Mouse (Mus musculus): ENCODE measurements around the gene Slc31a2. TPM values are rescaled to one million over a fixed set of nuclear protein-coding genes. Genes with fewer than 3 reads are reported as not detected.

Slc31a2 gene
- polyA plus RNA-seq, 1 experiment from 2014 or later: 10.9 TPM

GRCm38 (mm10) chr4:62318294-62318693 lies 55.9 kb downstream of the Slc31a2 start:
- Histone ChIP-seq H3K27ac (ENCODE audit: low read depth, low read length) (no peak overlapping the region), H3K4me3 (ENCODE audit: low read depth, low read length) (no peak overlapping the region), H3K4me2 (ENCODE audit: low read depth, low read length) (no peak overlapping the region), H3K36me3 (ENCODE audit: control insufficient read depth, insufficient read depth, low read length) (peaks cover 39% of the 10 kb centered on the region), H3K4me1 (ENCODE audit: control insufficient read depth, insufficient read depth, low read length) (no peaks in the 10 kb centered on the region), H3K27me3 (ENCODE audit: control insufficient read depth, insufficient read depth, low read length) (no peaks in the 10 kb centered on the region), H3K9ac (replicated peaks; ENCODE audit: low read depth, low read length) (no peak overlapping the region), H3K9me3 (ENCODE audit: control insufficient read depth, low read length) (no peaks in the 10 kb centered on the region)
- no peak for ATAC-seq (ENCODE audit: low read depth)
- 79% methylated on average over 1 of the region's 1 CpGs for WGBS

DNA sequence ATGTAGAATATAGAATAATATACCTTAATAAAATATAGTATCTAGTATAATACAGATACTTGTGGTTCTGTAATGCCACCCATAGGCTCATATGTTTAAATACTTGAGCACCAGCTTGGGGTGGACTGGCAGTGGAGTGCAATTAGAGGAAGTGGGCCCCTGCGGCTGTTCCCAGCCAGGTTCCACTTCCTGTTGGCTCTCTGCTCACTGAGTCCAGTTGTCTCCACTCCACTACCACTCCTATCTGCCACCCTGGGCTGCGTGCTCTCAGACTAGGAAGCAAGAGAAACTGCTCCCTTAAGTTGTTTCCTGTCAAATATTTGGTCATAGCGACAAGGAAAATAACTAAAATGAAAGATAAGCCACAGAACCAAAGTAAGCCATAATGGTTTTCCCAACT lies 60.3 kb downstream of the Slc31a2 start:
- Histone ChIP-seq H3K4me1 (ENCODE audit: control insufficient read depth, insufficient read depth, low read length) (no peaks in the 10 kb centered on the region), H3K4me2 (ENCODE audit: low read depth, low read length) (no peak overlapping the region), H3K9ac (replicated peaks; ENCODE audit: low read depth, low read length) (no peak overlapping the region), H3K4me3 (ENCODE audit: low read depth, low read length) (no peak overlapping the region), H3K27me3 (ENCODE audit: control insufficient read depth, insufficient read depth, low read length) (no peaks in the 10 kb centered on the region), H3K27ac (ENCODE audit: low read depth, low read length) (no peak overlapping the region), H3K9me3 (ENCODE audit: control insufficient read depth, low read length) (no peaks in the 10 kb centered on the region), H3K36me3 (ENCODE audit: control insufficient read depth, insufficient read depth, low read length) (peaks cover 43% of the 10 kb centered on the region)
- no peak for ATAC-seq (ENCODE audit: low read depth)
- 91% methylated on average over 3 of the region's 3 CpGs for WGBS

DNA sequence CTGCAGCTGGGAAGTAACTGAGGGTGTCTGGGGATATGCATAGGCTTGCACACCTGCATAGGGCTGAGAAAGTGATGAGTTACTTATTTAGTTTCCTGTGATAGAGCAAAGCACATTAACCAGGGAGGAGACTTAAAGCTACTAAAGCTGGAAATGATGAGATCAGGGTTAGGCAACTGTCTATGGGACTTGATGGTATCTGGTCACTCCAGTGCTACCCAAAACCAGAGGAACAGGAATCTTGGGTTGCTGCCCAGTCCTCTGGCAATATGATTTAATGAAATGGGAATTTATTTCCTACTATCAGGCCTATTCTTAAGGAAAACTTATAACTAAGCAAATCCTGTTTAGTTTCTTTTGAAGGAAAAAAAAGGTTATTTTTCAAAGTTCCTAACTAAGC lies 63.7 kb downstream of the Slc31a2 start:
- Histone ChIP-seq H3K4me2 (ENCODE audit: low read depth, low read length) (no peak overlapping the region), H3K9ac (replicated peaks; ENCODE audit: low read depth, low read length) (no peak overlapping the region), H3K9me3 (ENCODE audit: control insufficient read depth, low read length) (no peaks in the 10 kb centered on the region), H3K4me3 (ENCODE audit: low read depth, low read length) (no peak overlapping the region), H3K27ac (ENCODE audit: low read depth, low read length) (no peak overlapping the region), H3K36me3 (ENCODE audit: control insufficient read depth, insufficient read depth, low read length) (peaks cover 39% of the 10 kb centered on the region), H3K27me3 (ENCODE audit: control insufficient read depth, insufficient read depth, low read length) (no peaks in the 10 kb centered on the region), H3K4me1 (ENCODE audit: control insufficient read depth, insufficient read depth, low read length) (no peaks in the 10 kb centered on the region)
- ATAC-seq (ENCODE audit: low read depth): no peak

- Histone ChIP-seq H3K4me1 (ENCODE audit: control insufficient read depth, insufficient read depth, low read length) (no peaks in the 10 kb centered on the region), H3K4me2 (ENCODE audit: low read depth, low read length) (no peak overlapping the region), H3K36me3 (ENCODE audit: control insufficient read depth, insufficient read depth, low read length) (peaks cover 23% of the 10 kb centered on the region; the same call in 1 of the 2 replicates), H3K27ac (ENCODE audit: low read depth, low read length) (no peak overlapping the region), H3K4me3 (ENCODE audit: low read depth, low read length) (no peak overlapping the region), H3K9ac (replicated peaks; ENCODE audit: low read depth, low read length) (no peak overlapping the region), H3K9me3 (ENCODE audit: control insufficient read depth, low read length) (no peaks in the 10 kb centered on the region), H3K27me3 (ENCODE audit: control insufficient read depth, insufficient read depth, low read length) (no peaks in the 10 kb centered on the region)
- WGBS: 90% methylated on average over 6 of the region's 6 CpGs
- no peak for ATAC-seq (ENCODE audit: low read depth)
These were observed 66.7 kb downstream of the Slc31a2 start for GRCm38 (mm10) chr4:62328941-62329660.

GRCm38 (mm10) chr4:62331977-62332376 lies 69.6 kb downstream of the Slc31a2 start:
- 80% methylated on average over 5 of the region's 5 CpGs for WGBS
- Histone ChIP-seq H3K36me3 (ENCODE audit: control insufficient read depth, insufficient read depth, low read length) (peaks cover 26% of the 10 kb centered on the region), H3K4me2 (ENCODE audit: low read depth, low read length) (no peak overlapping the region), H3K4me1 (ENCODE audit: control insufficient read depth, insufficient read depth, low read length) (no peaks in the 10 kb centered on the region), H3K4me3 (ENCODE audit: low read depth, low read length) (no peak overlapping the region), H3K27me3 (ENCODE audit: control insufficient read depth, insufficient read depth, low read length) (no peaks in the 10 kb centered on the region), H3K9me3 (ENCODE audit: control insufficient read depth, low read length) (no peaks in the 10 kb centered on the region), H3K27ac (ENCODE audit: low read depth, low read length) (no peak overlapping the region), H3K9ac (replicated peaks; ENCODE audit: low read depth, low read length) (no peak overlapping the region)
- ATAC-seq (ENCODE audit: low read depth): no peak

DNA sequence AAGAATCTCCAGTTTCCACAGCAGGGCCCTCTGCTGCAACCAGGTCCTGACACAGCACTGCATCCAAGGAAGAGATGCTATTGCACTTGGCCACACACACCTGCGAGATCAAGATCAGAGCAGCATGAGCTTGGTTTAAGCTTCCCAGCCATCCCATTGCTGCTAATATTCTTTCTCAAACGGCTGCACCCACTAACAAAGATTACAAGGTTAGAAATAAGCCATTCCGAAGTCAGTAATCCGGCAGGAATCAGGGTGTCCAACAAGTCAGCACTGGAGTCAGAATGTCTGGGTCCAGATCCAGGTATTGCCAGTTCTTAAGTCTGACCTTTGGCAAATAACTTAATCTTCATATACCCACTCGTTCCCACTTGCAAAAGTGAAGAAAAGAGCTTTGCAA lies 76.2 kb downstream of the Slc31a2 start:
- H3K4me2 ChIP-seq (ENCODE audit: low read depth, low read length): no peak overlapping the region
- no peaks in the 10 kb centered on the region for H3K27me3 ChIP-seq (ENCODE audit: control insufficient read depth, insufficient read depth, low read length)
- WGBS: 94% methylated on average over 5 of the region's 5 CpGs
- H3K9ac ChIP-seq (replicated peaks; ENCODE audit: low read depth, low read length): no peak overlapping the region
- H3K27ac ChIP-seq (ENCODE audit: low read depth, low read length): no peak overlapping the region
- no peaks in the 10 kb centered on the region for H3K4me1 ChIP-seq (ENCODE audit: control insufficient read depth, insufficient read depth, low read length)
- peaks cover 34% of the 10 kb centered on the region for H3K36me3 ChIP-seq (ENCODE audit: control insufficient read depth, insufficient read depth, low read length)
- no peak overlapping the region for H3K4me3 ChIP-seq (ENCODE audit: low read depth, low read length)
- no peak for ATAC-seq (ENCODE audit: low read depth)
- H3K9me3 ChIP-seq (ENCODE audit: control insufficient read depth, low read length): no peaks in the 10 kb centered on the region

- no peak overlapping the region for H3K9ac ChIP-seq (replicated peaks; ENCODE audit: low read depth, low read length)
- no peaks in the 10 kb centered on the region for H3K9me3 ChIP-seq (ENCODE audit: control insufficient read depth, low read length)
- WGBS: 96% methylated on average over 1 of the region's 1 CpGs
- H3K36me3 ChIP-seq (ENCODE audit: control insufficient read depth, insufficient read depth, low read length): peaks cover 21% of the 10 kb centered on the region
- H3K4me1 ChIP-seq (ENCODE audit: control insufficient read depth, insufficient read depth, low read length): no peaks in the 10 kb centered on the region
- H3K27ac ChIP-seq (ENCODE audit: low read depth, low read length): no peak overlapping the region
- no peaks in the 10 kb centered on the region for H3K27me3 ChIP-seq (ENCODE audit: control insufficient read depth, insufficient read depth, low read length)
- no peak for ATAC-seq (ENCODE audit: low read depth)
- H3K4me2 ChIP-seq (ENCODE audit: low read depth, low read length): no peak overlapping the region
- H3K4me3 ChIP-seq (ENCODE audit: low read depth, low read length): no peak overlapping the region
These were observed 81.6 kb downstream of the Slc31a2 start for GRCm38 (mm10) chr4:62344000-62344399.

DNA sequence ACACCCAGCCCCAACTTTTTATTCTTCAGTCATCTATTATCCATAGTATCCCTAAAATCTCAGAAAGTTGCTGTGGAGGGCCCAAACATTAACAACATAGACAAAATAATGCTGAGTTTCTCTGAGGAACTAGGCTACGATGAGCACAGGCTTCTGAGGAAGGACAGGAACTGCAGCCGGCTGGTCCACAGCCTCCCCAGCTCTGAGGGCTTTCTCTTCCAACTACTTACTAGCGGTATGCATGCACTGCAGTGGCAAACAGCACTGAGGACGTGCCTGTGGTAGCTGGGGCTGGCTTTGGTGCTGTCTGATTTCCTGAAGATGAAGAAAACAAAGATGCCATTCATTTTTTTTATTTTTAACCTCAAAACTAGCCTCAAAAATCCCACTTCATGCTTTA lies 83.5 kb downstream of the Slc31a2 start:
- Histone ChIP-seq H3K4me2 (ENCODE audit: low read depth, low read length) (no peak overlapping the region), H3K9me3 (ENCODE audit: control insufficient read depth, low read length) (no peaks in the 10 kb centered on the region), H3K9ac (replicated peaks; ENCODE audit: low read depth, low read length) (no peak overlapping the region), H3K36me3 (ENCODE audit: control insufficient read depth, insufficient read depth, low read length) (peaks cover 13% of the 10 kb centered on the region), H3K4me1 (ENCODE audit: control insufficient read depth, insufficient read depth, low read length) (no peaks in the 10 kb centered on the region), H3K27me3 (ENCODE audit: control insufficient read depth, insufficient read depth, low read length) (no peaks in the 10 kb centered on the region), H3K4me3 (ENCODE audit: low read depth, low read length) (no peak overlapping the region), H3K27ac (ENCODE audit: low read depth, low read length) (no peak overlapping the region)
- no peak for ATAC-seq (ENCODE audit: low read depth)
- WGBS: 87% methylated on average over 4 of the region's 4 CpGs

DNA sequence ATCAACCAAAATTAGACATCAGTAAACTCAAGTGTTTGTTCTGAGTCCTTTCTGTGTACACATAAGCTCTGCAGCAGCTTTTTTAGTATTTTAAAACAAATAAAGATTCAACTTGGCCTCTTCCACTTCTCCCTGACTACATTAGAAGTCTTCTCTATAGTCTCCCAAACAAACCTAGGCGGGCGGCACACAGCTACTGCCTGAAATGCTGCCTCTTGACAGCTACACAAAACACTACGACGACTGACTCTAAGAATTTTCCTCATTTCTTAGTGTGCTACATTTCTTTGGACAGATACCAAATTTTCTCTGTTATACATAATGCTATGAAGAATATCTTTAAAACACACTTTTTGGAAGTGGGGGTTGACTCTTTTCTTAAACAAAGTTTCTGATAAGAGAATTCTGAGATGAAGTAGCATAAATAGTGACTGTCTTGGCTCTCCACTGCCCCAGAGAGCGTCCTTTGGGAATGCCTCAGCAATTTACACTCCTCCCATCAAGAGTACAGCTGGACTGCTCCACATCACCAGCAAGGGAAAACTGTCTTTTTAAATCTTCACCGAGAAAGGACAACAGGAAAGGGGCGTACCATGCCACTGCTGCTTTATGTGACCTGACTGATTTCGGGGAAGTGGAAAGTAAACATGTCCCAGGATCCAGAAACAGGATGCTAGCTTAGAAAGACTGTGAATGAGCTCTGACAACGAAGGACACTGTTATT lies 85.4 kb downstream of the Slc31a2 start:
- Histone ChIP-seq H3K36me3 (ENCODE audit: control insufficient read depth, insufficient read depth, low read length) (peaks cover 13% of the 10 kb centered on the region), H3K9me3 (ENCODE audit: control insufficient read depth, low read length) (no peaks in the 10 kb centered on the region), H3K4me3 (ENCODE audit: low read depth, low read length) (no peak overlapping the region), H3K4me2 (ENCODE audit: low read depth, low read length) (no peak overlapping the region), H3K4me1 (ENCODE audit: control insufficient read depth, insufficient read depth, low read length) (no peaks in the 10 kb centered on the region), H3K27me3 (ENCODE audit: control insufficient read depth, insufficient read depth, low read length) (no peaks in the 10 kb centered on the region), H3K27ac (ENCODE audit: low read depth, low read length) (no peak overlapping the region), H3K9ac (replicated peaks; ENCODE audit: low read depth, low read length) (no peak overlapping the region)
- 73% methylated on average over 9 of the region's 9 CpGs for WGBS
- ATAC-seq (ENCODE audit: low read depth): no peak

Measured in neural tube, embryonic 14.5 days (tissue).